Mouse (Mus musculus) CD4-positive, CD25-positive, alpha-beta regulatory T cell, adult 4 months (primary cell): ENCODE data around the gene Raver1. TPM values are rescaled to one million over a fixed set of nuclear protein-coding genes. Genes with fewer than 3 reads are reported as not detected.
A peak's percentile ranks its signal among the peaks of the same experiment; 100 is the strongest.

Experiments used
- ATAC-seq: one replicate; pipeline ENCODE4 v1.8.0; 2017
- polyA plus RNA-seq, 2 experiments: library from polyadenylated mRNA; unstranded; fragments of 100-300 nt; shearing (Covaris generic); gene quantifications; one replicate each; pipeline ENCODE4 v1.2.1; 2017

Raver1 gene
- 10 to 100 TPM; 18.5 to 21.1 TPM for polyA plus RNA-seq

- ATAC-seq = peak; percentile 98
Observed at GRCm38 (mm10) chr9:21091707-21092320, at the start of gene Raver1, which contains the start of gene Gm38431. TSS of gene Raver1 (minus strand) at chr9:21092008. TSS of gene Gm38431 (minus strand) at chr9:21091997.

DNA sequence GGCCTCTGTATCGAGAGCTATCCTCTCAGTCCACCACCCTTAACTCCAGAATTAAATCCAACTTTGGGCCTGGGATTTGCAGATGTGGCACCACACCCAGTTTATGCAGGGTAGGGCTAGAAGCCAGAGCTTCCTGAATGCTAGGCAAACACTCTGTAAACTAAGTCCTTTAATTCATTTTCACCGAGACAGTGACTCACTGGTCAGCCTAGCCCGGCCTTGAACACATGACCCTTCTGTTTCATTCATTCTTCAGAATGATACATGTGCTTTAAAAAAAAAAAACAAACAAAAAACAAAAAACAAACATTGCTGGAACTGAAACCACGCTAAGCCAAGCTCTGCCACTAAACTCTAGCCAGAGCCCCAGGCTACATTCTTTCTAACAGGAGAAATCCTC is 46.6 kb upstream of the Raver1 start:
- ATAC-seq = no peak

DNA sequence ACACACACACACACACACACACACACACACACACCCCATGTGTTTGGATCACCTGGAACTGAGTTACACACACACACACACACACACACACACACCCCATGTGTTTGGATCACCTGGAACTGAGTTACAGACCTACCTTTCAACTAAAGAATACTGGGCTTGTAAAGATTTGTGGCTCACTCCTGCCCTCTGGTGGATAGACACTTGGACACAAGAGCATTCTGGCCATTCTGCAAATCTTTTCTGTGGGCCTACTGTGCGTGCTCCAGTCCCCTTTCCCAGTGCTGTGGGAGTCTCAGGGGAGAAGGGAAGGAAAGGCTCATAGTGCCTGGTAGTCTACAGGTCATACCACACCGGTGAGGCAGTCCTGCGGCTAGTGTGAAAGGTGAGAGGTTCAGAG is 45.4 kb upstream of the Raver1 start:
- peak; percentile 31 for ATAC-seq

DNA sequence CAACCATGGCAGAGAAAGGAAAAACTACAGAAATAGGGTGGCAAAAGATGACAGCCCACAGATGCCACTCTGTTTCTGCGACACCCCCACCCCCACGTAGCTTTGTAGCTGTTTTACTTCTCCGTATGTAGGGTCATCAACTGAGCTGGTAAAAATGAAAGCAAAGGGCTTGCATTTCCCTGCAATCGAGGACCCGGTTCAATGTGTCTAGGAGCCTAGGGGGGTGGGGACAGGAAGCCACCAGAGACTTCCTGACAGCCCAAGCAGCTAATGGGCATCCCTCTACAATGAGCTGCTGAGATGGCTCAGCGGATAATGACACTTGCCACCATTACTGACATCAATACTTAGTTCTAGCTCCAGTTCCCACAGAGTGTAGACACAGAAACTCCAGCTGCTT is 44.6 kb upstream of the Raver1 start:
- ATAC-seq = peak; percentile 63

DNA sequence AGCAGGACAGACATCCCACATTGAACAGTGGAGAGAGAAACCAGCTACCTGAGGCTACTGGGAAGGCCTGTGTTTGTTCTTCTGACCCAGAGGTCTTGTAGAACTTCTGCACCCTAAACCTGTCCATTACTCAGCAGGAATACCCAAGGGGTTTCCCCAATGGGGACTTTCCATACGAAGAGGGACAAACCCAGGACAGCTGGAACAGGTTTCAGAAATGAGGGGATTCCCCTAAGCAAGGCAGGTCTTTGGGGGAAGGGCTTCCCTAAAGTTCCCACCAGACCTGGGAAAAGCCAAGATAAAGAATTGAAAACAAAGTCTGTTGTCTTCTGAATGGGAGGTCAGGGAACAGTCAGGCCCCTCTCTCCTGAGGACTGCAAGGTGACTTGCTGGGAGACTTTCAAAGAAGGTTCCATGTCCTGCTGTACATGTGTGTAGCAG is 44.2 kb upstream of the Raver1 start:
- peak; percentile 18 for ATAC-seq

DNA sequence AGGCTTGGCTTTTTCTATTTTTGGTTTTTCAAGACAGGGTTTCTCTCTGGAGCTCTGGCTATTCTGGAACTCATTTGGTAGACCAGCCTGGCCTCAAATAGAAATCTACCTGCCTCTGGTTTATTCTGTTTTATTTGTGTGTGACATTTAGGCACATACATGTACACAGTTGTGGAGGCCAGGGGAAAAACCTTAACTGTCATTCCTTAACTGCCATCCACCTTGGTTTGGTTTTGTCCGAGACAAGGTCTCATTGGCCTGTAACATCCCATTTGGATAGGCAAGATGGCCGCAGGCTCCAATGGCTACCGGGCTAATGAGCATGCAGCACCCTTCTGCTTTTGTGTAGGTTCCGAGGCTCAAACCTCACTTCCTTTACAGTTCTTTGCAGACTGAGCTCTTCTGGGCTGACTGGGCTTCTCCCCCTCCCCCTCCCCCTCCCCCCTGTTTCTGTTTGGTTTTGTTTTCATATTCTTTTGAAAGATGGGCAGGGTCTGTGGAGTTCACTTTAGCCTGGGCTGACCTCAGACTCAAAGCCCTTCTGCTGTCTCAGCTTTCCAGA is 43.6 kb upstream of the Raver1 start:
- peak; percentile 8 for ATAC-seq

DNA sequence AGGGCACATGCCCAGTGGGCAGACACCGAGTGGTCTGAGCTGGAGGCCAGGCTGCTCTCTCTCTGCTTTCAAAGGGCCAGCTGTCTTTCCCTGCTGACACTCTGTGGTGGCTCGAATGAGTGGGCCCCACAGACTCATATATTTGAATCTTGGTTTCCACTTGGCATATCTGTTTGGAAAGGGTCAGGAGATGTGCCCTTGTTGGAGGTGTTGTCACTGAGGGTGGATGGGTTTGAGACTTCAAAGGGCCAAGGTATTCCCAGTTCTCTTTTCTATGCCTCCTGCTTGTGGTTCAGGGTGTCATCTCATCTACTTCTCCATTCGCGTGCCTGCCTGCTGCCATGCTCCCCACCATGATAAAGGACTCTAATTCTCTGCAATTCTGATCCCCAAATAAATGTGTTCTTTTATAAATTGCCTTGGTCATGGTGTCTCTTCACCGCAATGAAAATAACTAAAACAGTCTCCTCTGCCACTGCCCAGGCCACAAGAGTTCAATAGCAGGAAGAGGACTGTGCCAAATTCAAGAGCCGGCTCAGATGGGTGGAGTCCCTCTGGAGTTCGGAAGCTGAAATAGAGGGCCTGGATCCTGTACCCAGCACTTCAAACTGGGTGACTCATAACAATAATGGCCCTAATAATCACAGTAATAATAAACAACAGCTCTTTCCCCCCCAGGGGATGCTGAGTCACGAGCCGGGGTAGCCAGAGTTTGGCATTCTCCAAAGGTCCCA is 43.0 kb upstream of the Raver1 start:
- ATAC-seq = no peak

DNA sequence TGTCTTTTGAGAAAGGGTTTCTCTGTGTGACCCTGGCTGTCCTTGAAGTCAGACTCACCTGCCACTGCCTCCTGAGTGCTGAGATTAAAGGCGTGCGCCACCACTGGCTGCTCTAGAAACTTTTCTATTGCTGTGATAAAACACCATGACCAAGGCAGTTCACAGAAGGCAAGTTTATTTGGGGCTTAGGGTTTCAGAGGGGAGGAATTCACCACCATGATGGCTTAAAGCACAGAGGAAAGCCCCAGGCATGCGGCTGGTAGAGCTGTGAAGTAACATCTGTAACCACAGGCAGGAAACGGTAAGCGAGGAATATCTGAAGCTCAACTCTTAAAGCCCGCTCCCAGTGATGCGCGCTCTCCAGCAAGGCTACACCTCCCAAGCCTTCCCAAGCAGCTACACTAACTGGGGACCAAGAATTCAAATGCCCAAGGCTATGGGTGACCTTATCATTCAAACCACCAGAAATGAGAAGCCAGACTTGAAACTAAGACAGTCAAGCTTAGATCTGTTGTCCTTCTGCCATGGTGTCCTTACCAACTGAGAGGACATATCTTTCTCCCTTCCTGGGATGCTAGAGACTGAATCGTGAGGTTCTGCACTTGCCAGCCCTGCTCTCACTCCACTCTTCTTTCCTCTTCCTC is 41.4 kb upstream of the Raver1 start:
- peak; percentile 32 for ATAC-seq

- no peak for ATAC-seq
Observed at GRCm38 (mm10) chr9:21132102-21132775, 40.4 kb upstream of the Raver1 start.

DNA sequence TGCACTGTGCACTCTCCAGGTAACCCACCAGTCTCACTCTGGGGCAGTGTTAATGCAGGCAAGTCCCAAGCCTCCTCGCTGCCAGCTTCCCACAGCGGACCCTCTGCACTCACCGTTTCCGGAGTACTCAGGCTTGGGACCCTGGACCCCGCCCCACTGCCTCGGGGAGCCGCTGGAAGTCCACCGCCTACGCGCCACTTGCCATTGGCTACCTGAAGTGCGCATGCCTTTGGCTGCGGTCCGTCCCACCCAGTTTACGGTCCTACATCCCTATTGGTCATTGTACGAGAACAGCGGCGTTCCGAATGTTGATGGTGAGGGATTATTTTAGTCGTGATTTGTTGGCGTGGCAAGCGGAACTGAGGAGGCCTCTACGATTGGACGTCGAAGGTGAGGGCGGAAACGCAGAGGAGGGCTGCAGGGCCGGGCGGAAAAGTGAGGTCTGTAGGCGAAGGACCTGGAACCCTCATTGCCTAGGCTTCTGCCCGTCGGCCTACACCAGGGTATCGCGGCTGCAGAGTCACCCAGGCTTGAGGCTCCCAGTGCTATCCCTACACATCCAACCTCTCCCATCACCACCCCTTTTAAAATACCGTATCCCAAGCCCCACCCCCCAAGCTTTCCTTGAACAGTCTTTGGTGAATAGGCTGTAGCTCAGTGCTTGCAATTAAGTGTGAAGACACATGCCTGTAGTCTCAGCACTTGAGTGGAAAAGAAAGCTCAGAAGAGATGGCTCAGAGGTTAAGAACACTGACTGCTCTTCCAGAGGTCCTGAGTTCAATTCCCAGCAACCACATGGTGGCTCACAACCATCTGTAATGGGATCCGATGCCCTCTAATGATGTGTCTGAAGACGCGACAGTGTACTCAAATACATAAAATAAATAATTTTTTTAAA is 39.5 kb upstream of the Raver1 start, which contains the start of gene Tyk2:
Gene Tyk2 (minus strand): TSS at position 185 of the 898 bp plus-strand sequence.
- ATAC-seq = peak; percentile 86

GRCm38 (mm10) chr9:21126259-21126627 is 34.4 kb upstream of the Raver1 start:
- ATAC-seq = no peak

DNA sequence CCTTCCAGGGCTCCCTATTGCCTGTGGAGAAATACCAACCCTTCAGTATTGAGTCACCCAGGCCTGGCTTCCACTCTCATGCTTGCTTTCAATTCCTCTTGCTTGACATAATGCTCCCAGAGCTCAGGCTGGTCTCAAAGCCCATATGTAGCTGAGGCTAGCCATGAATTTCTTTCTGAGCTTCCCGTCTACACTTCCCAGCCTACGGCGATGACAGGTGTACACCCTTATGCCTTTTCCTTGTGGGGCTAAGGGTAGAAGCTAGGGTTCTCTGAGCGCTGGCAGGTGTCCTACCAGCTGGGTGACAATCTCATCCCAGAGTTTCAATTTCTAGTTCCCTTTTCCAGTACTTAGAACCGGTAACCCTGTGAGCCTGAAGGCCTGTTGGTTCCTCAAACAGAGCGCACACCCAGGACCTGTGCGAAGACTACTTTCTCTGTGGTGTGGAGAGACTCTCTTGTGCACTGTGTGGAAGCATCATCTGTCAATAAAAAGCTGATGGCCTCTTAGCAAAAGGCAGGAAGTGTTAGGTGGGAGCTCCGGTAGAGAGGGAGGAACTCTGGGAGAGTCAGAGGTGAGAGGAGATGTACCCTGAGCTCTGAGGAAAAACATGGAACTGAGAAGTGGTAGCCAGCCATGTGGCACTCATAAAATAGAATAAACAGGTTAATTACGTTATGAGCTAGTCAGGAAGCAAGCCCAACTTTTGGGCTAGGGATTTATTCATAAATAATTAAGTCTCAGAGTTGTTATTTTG is 33.9 kb upstream of the Raver1 start:
- ATAC-seq = no peak

GRCm38 (mm10) chr9:21124837-21125236 is 33.0 kb upstream of the Raver1 start:
- no peak for ATAC-seq

- ATAC-seq = no peak
Observed at GRCm38 (mm10) chr9:21121483-21121882, 29.7 kb upstream of the Raver1 start.

DNA sequence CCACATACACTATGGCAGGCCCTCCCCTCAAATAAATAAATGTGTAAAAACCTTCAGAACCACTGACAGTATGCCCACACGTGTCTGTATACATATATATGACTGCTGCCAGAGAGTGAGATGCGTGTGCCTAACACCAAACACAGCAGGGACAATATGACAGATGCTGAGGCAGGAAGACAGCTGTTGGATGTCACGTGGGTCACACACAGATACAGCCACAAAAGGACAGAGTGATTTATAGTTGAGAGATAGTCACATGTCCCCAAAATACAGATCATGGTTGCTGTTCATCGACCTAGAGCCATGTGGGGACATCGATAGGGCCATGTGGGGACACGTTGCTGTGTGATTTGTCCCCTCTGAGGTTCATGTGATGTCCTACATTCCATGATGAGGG is 25.3 kb upstream of the Raver1 start:
- ATAC-seq = no peak

DNA sequence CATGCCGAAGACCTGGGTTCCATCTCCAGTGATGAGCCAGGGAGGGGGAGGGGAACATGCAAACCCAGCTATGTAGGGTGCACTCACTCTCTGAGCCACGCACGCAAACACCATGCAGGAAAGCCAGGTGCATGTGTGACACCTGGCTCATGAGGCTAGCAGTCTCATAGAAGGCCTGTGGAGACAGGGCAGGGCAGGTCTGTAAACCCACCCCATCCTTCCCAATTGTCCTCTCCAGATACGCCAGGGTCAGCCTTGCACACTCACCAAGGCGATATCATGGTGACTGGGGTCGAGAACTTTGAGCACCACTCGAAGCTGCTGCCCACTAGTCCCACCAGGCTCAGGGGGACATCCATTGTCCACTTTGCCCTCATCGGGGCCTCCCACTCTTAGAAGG is 23.3 kb upstream of the Raver1 start:
- ATAC-seq = no peak

DNA sequence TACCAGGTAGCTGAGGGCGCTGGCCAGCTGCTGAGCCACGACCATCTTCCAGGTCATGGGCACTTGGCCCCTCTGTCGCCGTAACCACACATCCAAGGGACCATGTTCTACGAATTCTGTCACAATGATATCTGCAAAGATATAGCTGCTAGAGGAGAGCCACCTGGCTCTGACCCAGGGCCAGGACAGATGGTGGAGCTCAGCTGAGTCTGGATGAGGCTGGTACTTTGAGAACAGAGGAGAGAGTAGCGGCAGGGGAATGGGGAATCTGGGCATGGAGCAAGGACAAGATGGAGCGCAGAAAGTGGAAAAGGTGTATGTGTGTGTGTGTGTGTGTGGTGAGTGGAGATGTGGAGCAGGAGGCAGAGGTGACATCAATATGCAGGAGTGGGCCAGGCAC is 22.4 kb upstream of the Raver1 start:
- no peak for ATAC-seq

GRCm38 (mm10) chr9:21113751-21114150 is 21.9 kb upstream of the Raver1 start:
- ATAC-seq = no peak

DNA sequence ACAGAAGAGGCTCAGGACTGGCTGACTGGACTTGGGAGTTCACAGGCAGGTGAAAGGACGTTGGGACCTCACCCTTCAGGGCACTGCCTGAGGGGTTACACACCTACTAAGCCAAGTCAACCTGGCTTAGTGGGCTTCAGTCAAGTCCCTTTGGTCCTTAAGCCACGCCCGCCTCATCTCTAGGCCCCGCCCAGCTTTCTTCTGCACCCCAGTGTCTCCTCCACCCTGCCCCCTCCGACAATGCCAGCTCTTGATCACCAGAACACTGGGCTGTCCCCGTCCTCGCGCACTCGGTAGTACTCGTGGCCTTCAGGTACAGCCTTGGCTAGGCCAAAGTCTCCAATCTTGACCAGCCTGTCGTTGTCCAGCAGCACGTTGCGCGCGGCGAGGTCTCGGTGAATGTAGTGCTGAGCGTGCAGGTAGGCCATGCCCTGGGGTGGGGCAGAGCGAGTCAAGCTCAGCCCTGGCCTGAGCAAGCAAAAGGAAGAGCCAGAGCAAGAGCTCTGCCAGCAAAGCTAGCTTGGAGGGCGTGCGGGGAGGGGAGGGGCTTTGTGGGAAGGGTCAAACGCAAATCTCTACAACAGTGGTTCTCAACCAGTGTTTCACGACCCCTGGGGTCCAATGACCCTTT is 15.9 kb upstream of the Raver1 start:
- no peak for ATAC-seq

DNA sequence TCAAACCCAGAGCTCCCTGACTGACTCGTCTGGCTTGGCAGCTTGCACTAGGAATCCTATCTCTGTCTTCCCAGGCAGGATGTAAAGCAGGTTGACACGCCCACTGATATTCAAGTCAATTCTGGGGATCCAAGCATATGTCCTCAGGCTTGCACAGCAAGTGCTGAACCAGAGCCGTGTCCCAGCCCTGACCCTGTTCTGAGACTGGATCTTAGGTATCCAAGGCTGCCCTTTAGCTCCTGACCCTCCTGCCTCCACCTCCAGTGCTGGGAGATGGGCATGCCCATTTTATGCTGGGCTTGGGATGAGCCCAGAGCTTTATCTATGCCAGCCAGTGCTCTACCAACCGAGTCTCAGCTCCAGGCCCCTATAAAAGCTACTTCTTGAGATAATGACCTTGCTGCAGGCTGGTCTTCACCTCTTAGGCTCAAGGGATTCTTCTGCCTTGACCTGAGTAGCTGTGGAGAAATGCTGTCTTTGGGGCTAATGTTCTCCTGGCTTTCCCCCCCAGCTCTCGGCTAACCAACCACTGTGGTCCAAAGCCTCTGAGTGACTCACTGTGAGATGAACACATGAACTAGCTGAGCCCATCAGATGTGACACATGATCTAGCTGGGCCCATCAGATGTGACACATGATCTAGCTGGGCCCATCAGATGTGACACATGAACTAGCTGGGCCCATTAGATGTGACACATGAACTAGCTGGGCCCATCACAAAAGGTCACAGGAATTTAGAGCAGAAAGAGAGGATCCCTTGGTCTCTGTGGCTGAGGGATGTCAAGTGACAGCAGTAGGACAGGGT is 14.2 kb upstream of the Raver1 start:
- no peak for ATAC-seq
